ENCODE assay signal across 34 mouse cellular contexts in genomic region chr7:121351688-121352087, GRCm38 (mm10). TPM values are rescaled to one million over a fixed set of nuclear protein-coding genes. Genes with fewer than 3 reads are reported as not detected.
"Had no signal": no experiment of that assay in that cellular context is flagged by ENCODE, and none has a peak within 500 bp of the region (broad histone marks: within the 10 kb centered on the region; RNA-seq: fewer than 3 reads in every experiment).

No protein-coding gene starts in this region.

- DNase-seq: heart, postnatal 10 days; heart, postnatal 14 days; heart, postnatal 36 days; heart, postnatal 4 days; kidney, adult 11 months; kidney, adult 18-20 months; kidney, adult 2 months; kidney, adult 8-10 months; kidney, adult 9 months; kidney, postnatal 10 days; kidney, postnatal 14 days; kidney, postnatal 25 days; kidney, postnatal 36 days; kidney, postnatal 4 days; layer of hippocampus, adult 9-11 months; layer of hippocampus, postnatal 36 days had no signal

- H3K27ac ChIP-seq: heart, embryonic 13.5 days; heart, embryonic 15.5 days; hindbrain, embryonic 10.5 days; hindbrain, embryonic 12.5 days; hindbrain, embryonic 13.5 days; hindbrain, embryonic 14.5 days; hindbrain, embryonic 15.5 days; hindbrain, postnatal 0 days; intestine, embryonic 15.5 days; kidney, embryonic 15.5 days; kidney, postnatal 0 days; layer of hippocampus, adult 2 months; left cerebral cortex, adult 2 months had no signal

- H3K27me3 ChIP-seq: heart, embryonic 12.5 days; heart, embryonic 15.5 days; hindbrain, embryonic 12.5 days; hindbrain, embryonic 13.5 days; hindbrain, embryonic 15.5 days; intestine, embryonic 15.5 days; kidney, embryonic 15.5 days had no signal

- H3K9me3 ChIP-seq: heart, embryonic 12.5 days; heart, embryonic 13.5 days; heart, embryonic 15.5 days; hindbrain, embryonic 10.5 days; hindbrain, embryonic 12.5 days; hindbrain, embryonic 13.5 days; hindbrain, embryonic 15.5 days; intestine, embryonic 15.5 days; kidney, embryonic 15.5 days had no signal

- H3K4me3 ChIP-seq: heart, embryonic 12.5 days; heart, embryonic 13.5 days; heart, embryonic 15.5 days; hindbrain, embryonic 10.5 days; hindbrain, embryonic 12.5 days; hindbrain, embryonic 13.5 days; hindbrain, embryonic 15.5 days; intestine, embryonic 15.5 days; kidney, embryonic 15.5 days; layer of hippocampus, adult 2 months; left cerebral cortex, adult 2 months had no signal

- H3K9ac ChIP-seq: heart, embryonic 12.5 days; heart, embryonic 13.5 days; heart, embryonic 15.5 days; hindbrain, embryonic 12.5 days; hindbrain, embryonic 13.5 days; hindbrain, embryonic 14.5 days; hindbrain, embryonic 15.5 days; intestine, embryonic 15.5 days; kidney, embryonic 15.5 days had no signal

- H3K4me1 ChIP-seq: heart, embryonic 12.5 days; heart, embryonic 13.5 days; heart, embryonic 15.5 days; hindbrain, embryonic 10.5 days; hindbrain, embryonic 12.5 days; hindbrain, embryonic 13.5 days; hindbrain, embryonic 15.5 days; intestine, embryonic 15.5 days; kidney, embryonic 15.5 days had no signal

- H3K36me3 ChIP-seq: heart, embryonic 12.5 days; heart, embryonic 13.5 days; heart, embryonic 15.5 days; hindbrain, embryonic 10.5 days; hindbrain, embryonic 12.5 days; hindbrain, embryonic 13.5 days; hindbrain, embryonic 15.5 days; intestine, embryonic 15.5 days; kidney, embryonic 15.5 days had no signal

- H3K4me2 ChIP-seq: heart, embryonic 12.5 days; heart, embryonic 13.5 days; heart, embryonic 15.5 days; hindbrain, embryonic 12.5 days; hindbrain, embryonic 13.5 days; hindbrain, embryonic 14.5 days; hindbrain, embryonic 15.5 days; intestine, embryonic 15.5 days; kidney, embryonic 15.5 days had no signal

RNA-seq across cellular contexts. Expression of gene Hs3st2, which starts 40.0 kb away (rescaled TPM):
- total RNA-seq: heart, postnatal 10 days; heart, postnatal 14 days; heart, postnatal 25 days; heart, postnatal 36 days; heart, postnatal 4 days; hematopoietic stem cell, adult 5-6 weeks had no signal
- polyA plus RNA-seq: heart, postnatal 0 days; inflammation-experienced regulatory T-cells, adult 6 months had no signal
